Mouse (Mus musculus) kidney, postnatal 14 days (tissue): ENCODE results near the gene Tgif1.

ENCODE experiments used
- DNase-seq: peaks from one replicate; pipeline ENCODE4 v3.0.0; 2022; ENCODE audit warnings: mixed read lengths

Gene Tgif1

DNA sequence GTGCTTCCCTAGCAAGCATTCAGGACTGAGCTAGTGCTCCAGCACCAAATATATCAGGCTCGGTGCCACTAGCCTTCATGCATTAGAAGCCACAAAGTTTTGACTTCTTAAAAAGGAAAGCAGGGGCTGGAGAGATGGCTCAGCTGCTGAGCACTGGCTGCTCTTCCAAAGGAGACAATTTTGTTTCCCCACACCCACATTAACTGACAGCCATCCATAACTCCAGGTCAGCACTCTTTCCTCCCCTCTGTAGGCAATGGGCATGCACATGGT is 55.6 kb downstream of the Tgif1 start:
- DNase-seq, result no peak

GRCm38 (mm10) chr17:70796940-70797772 is 56.2 kb downstream of the Tgif1 start:
- DNase-seq, result no peak

- no peak for DNase-seq
Measured at GRCm38 (mm10) chr17:70795196-70795595, 58.1 kb downstream of the Tgif1 start.

GRCm38 (mm10) chr17:70794722-70795121 is 58.6 kb downstream of the Tgif1 start:
- DNase-seq, result no peak

DNA sequence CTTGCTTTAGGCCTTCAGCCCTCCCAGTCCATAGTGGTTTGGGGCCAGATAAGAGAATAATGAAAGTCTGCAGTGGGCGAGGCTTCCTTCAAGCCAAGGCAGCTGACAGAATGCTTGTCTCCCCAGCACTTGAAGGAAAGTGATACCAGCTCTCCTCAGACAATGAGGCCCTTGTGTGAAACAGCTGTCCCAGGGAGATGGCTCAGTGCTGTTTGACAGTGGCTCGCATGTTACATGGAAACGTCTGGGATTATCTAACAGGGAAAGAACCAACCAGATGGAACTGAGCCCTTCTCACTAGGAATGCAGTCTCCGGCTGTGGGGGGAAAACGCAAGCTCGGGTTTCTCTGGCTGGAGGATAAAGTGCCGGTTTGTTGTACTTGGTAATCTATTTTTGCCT is 59.1 kb downstream of the Tgif1 start:
- DNase-seq, result no peak
